Mouse (Mus musculus): ENCODE measurements around the gene Rcn3.

DNA sequence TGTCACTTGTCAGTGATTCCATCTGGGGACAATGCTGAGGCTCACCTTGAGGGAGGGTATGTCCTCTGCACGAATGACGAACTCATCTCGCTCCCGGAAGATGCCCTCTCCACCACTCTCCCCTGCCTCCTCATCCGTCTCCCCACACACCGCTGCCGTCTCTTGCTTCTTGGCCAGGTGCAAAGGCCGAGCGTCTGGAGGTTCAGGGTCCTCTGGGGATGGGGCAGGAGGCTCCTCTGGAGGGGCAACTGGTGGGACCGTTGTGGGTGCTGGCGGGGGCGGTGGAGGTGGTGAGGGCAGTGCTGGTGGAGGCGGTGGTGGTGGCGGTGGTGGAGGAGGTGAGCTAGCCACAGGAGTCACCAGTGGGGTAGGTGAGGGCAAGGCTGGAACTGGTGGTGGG is 48.7 kb downstream of the Rcn3 start:
- no peak for TF ChIP-seq POU5F1 (IDR thresholded peaks at IDR 0.05; ENCODE audit: borderline replicate concordance, low read length)
- TF ChIP-seq CTCF (conservative IDR thresholded peaks at IDR 0.05; ENCODE audit: low read length) = no peak
